Mouse (Mus musculus) liver, postnatal 0 days (tissue): ENCODE data around the gene Tesk1.

Experiments
- CTCF ChIP-seq: sonication (generic); IDR thresholded peaks from 2 replicates; pipeline ENCODE4 v1.5.1; 2016; ENCODE audit warnings: antibody characterized with exemption, low read depth
- EP300 ChIP-seq: IDR thresholded peaks from 2 replicates; pipeline ENCODE4 v1.6.1; 2016; ENCODE audit warnings: antibody characterized with exemption, low read depth, mild to moderate bottlenecking

DNA sequence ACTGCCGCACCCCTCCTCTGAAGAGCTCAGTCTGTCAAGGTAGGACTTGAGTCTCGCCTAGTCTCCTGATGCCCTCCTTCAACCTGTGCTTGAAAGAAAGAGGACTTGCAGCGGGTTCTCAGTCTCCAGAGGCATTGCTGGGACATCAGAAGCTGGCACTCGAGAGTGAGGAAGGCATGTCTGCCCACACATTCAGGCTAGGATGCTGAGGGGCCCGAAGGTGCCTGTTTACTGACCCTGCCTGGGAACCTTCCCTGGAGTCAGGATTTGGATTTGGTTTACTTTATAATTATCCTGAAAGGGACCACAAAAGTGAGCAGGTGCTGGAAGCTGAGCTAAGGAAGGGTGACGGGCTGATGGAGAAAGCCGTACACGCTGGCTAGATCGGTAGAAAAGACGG is 40.3 kb upstream of the Tesk1 start:
- no peak for TF ChIP-seq CTCF
- no peak for TF ChIP-seq EP300
